Mouse (Mus musculus) colon, adult 2 months (tissue): ENCODE measurements around the gene Mx1. TPM values are rescaled to one million over a fixed set of nuclear protein-coding genes. Genes with fewer than 3 reads are reported as not detected.

Experiments used
- polyA plus RNA-seq: library from polyadenylated mRNA; depleted of rRNA; stranded (reverse); fragments of >200 nt; gene quantifications from 2 replicates; pipeline ENCODE4 v1.2.3, GENCODE M21; 2012; rRNA removed

Mx1 gene
- polyA plus RNA-seq = 1.4 and 1.6 TPM in 2 replicates

DNA sequence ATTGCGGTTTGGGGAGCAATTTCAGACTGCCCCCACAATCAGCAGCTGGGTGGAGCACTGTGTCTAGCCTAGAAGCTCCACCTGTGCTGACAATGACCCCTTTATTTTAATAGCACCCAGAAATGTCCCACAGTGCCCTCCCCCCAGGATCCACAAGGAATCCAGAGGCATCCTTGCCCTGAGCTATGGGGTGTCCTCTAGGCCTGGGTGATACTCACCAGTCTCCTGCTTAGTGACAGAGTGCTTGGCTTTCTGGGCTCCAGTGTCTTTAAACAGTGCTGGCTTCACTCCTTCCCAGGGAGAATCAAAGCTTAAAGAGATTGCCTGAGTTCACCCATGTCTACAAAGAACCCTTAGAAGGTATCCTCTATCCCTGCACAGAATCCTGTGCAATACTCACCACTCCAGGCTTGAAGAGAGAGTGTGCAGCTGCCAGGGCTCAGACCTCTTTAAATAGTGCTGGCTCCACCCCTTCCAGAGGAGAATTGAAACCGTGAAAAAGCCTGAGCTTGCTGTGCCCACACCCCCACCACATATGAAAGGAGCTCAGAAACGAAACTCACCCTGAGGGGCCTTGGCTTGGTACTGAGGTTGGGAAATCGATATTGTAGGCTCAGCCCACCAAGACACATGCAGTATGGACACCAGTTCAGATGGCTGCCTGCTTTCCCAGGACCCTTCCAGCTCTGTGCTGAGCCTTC, at the start of gene Mx1:
Gene Mx1, minus strand, starts transcription at position 427 of the 701 bp plus-strand sequence.

Other genes with a start within 250 kb of the Mx1 start
- 19.8 and 20.0 TPM in 2 replicates for gene Bace2, start 106.2 kb downstream of the Mx1 start, polyA plus RNA-seq
- gene Fam3b, start 51.9 kb upstream of the Mx1 start, polyA plus RNA-seq = 96.7 and 133 TPM in 2 replicates
- gene Tmprss2, start 148.3 kb upstream of the Mx1 start, polyA plus RNA-seq = 276 and 354 TPM in 2 replicates